Mouse (Mus musculus) lung, embryonic 15.5 days (tissue): ENCODE measurements around the gene Epha8. TPM values are rescaled to one million over a fixed set of nuclear protein-coding genes. Genes with fewer than 3 reads are reported as not detected.

Experiments used
- ATAC-seq: fragments of 200-750 bp; cut with Nextera tagmentation; 2 replicates; pipeline ENCODE4 v1.8.0; 2017; ENCODE audit warnings: moderate number of reproducible peaks, borderline replicate concordance; ENCODE audit not compliant: low FRiP score, low TSS enrichment; ENCODE audit errors: extremely low read depth
- H3K27ac ChIP-seq: fragments of 300-500 bp; sonication (generic); 2 replicates; pipeline ENCODE4 v1.5.1; 2015; ENCODE audit warnings: moderate library complexity, mild to moderate bottlenecking, inconsistent platforms
- H3K27me3 ChIP-seq: fragments of 300-500 bp; sonication (generic); 2 replicates; pipeline ENCODE4 v1.6.1; 2015; ENCODE audit warnings: inconsistent platforms
- H3K36me3 ChIP-seq: fragments of 300-500 bp; sonication (generic); 2 replicates; pipeline ENCODE4 v1.6.1; 2015; ENCODE audit warnings: inconsistent platforms
- H3K4me1 ChIP-seq: fragments of 300-500 bp; sonication (generic); 2 replicates; pipeline ENCODE4 v1.6.1; 2015; ENCODE audit warnings: inconsistent platforms
- H3K4me2 ChIP-seq: fragments of 300-500 bp; sonication (generic); 2 replicates; pipeline ENCODE4 v1.6.1; 2015; ENCODE audit warnings: inconsistent platforms, mild to moderate bottlenecking, moderate library complexity
- H3K4me3 ChIP-seq: fragments of 300-500 bp; sonication (generic); 2 replicates; pipeline ENCODE4 v1.5.1; 2015; ENCODE audit warnings: mild to moderate bottlenecking, inconsistent platforms
- H3K9ac ChIP-seq: fragments of 300-500 bp; sonication (generic); 2 replicates; pipeline ENCODE4 v1.6.1; 2015; ENCODE audit warnings: inconsistent platforms
- H3K9me3 ChIP-seq: fragments of 300-500 bp; sonication (generic); 2 replicates; pipeline ENCODE4 v1.6.1; 2016; ENCODE audit warnings: inconsistent platforms
- WGBS: fragments of 180-500 bp; shearing (Covaris S2); methylation state at CpG from one replicate; pipeline ENCODE4 v1.1.7; 2015; 5-methylcytosine and 5-hydroxymethylcytosine counted together
- polyA plus RNA-seq: library from polyadenylated mRNA; unstranded; fragments of >200 nt; fragmentation: Nextera tagmentation; extraction: Ambion mirVana; gene quantifications from 2 replicates; pipeline ENCODE4 v1.2.1, GENCODE M21; 2015

The Epha8 gene
- polyA plus RNA-seq, 1 experiment from 2014 or later, result 0.06 TPM

- H3K4me1 ChIP-seq, result peaks cover 17% of the 10 kb centered on the region
- no peak overlapping the region for H3K4me2 ChIP-seq
- H3K4me3 ChIP-seq, result no peak overlapping the region
- H3K36me3 ChIP-seq, result no peaks in the 10 kb centered on the region
- no peak for ATAC-seq
- no peaks in the 10 kb centered on the region for H3K9me3 ChIP-seq
- H3K27me3 ChIP-seq, result peaks cover 82% of the 10 kb centered on the region
- H3K27ac ChIP-seq, result no peak overlapping the region
- 8% methylated on average over 6 of the region's 6 CpGs for WGBS
- no peak overlapping the region for H3K9ac ChIP-seq
Measured at GRCm38 (mm10) chr4:136970939-136971338, 14.3 kb upstream of the Epha8 start.

- Histone ChIP-seq H3K4me3 (no peak overlapping the region), H3K9ac (no peak overlapping the region), H3K4me1 (peaks cover 24% of the 10 kb centered on the region), H3K36me3 (no peaks in the 10 kb centered on the region), H3K27me3 (peaks cover 83% of the 10 kb centered on the region), H3K9me3 (no peaks in the 10 kb centered on the region), H3K27ac (no peak overlapping the region), H3K4me2 (no peak overlapping the region)
- peak; percentile 66; the same call in 1 of the 2 replicates for ATAC-seq
- 15% methylated on average over 16 of the region's 16 CpGs for WGBS
Measured at GRCm38 (mm10) chr4:136969503-136970276, 13.1 kb upstream of the Epha8 start.

- no peaks in the 10 kb centered on the region for H3K9me3 ChIP-seq
- H3K4me1 ChIP-seq, result peaks cover 27% of the 10 kb centered on the region
- H3K27me3 ChIP-seq, result peaks cover 87% of the 10 kb centered on the region
- H3K36me3 ChIP-seq, result no peaks in the 10 kb centered on the region
- WGBS, result 36% methylated on average over 8 of the region's 8 CpGs
- no peak overlapping the region for H3K4me2 ChIP-seq
- no peak overlapping the region for H3K9ac ChIP-seq
- no peak for ATAC-seq
- no peak overlapping the region for H3K27ac ChIP-seq
- no peak overlapping the region for H3K4me3 ChIP-seq
Measured at GRCm38 (mm10) chr4:136969096-136969495, 12.5 kb upstream of the Epha8 start.

GRCm38 (mm10) chr4:136967511-136967910 is 10.9 kb upstream of the Epha8 start:
- Histone ChIP-seq H3K36me3 (no peaks in the 10 kb centered on the region), H3K4me1 (peaks cover 27% of the 10 kb centered on the region), H3K9ac (no peak overlapping the region), H3K9me3 (no peaks in the 10 kb centered on the region), H3K27ac (no peak overlapping the region), H3K4me2 (no peak overlapping the region), H3K27me3 (peaks cover 93% of the 10 kb centered on the region), H3K4me3 (no peak overlapping the region)
- 19% methylated on average over 9 of the region's 9 CpGs for WGBS
- no peak for ATAC-seq

GRCm38 (mm10) chr4:136966493-136967390 is 10.1 kb upstream of the Epha8 start:
- Histone ChIP-seq H3K9ac (no peak overlapping the region), H3K4me3 (no peak overlapping the region), H3K27ac (no peak overlapping the region), H3K4me1 (peaks cover 31% of the 10 kb centered on the region), H3K9me3 (no peaks in the 10 kb centered on the region), H3K4me2 (no peak overlapping the region), H3K36me3 (no peaks in the 10 kb centered on the region), H3K27me3 (peaks cover 85% of the 10 kb centered on the region)
- no peak for ATAC-seq
- 19% methylated on average over 16 of the region's 16 CpGs for WGBS

GRCm38 (mm10) chr4:136964990-136965421 is 8.4 kb upstream of the Epha8 start:
- peaks cover 84% of the 10 kb centered on the region for H3K27me3 ChIP-seq
- H3K36me3 ChIP-seq, result no peaks in the 10 kb centered on the region
- no peak overlapping the region for H3K27ac ChIP-seq
- no peak overlapping the region for H3K4me2 ChIP-seq
- WGBS, result 23% methylated on average over 15 of the region's 15 CpGs
- peaks cover 44% of the 10 kb centered on the region for H3K4me1 ChIP-seq
- ATAC-seq, result no peak
- no peaks in the 10 kb centered on the region for H3K9me3 ChIP-seq
- no peak overlapping the region for H3K9ac ChIP-seq
- no peak overlapping the region for H3K4me3 ChIP-seq

GRCm38 (mm10) chr4:136962447-136962846 is 5.8 kb upstream of the Epha8 start:
- peaks cover 38% of the 10 kb centered on the region for H3K4me1 ChIP-seq
- no peak overlapping the region for H3K27ac ChIP-seq
- no peaks in the 10 kb centered on the region for H3K9me3 ChIP-seq
- no peak overlapping the region for H3K9ac ChIP-seq
- no peaks in the 10 kb centered on the region for H3K36me3 ChIP-seq
- H3K27me3 ChIP-seq, result peaks cover 82% of the 10 kb centered on the region
- no peak overlapping the region for H3K4me2 ChIP-seq
- H3K4me3 ChIP-seq, result no peak overlapping the region
- 40% methylated on average over 4 of the region's 4 CpGs for WGBS
- no peak; the same call in 1 of the 2 replicates for ATAC-seq

- no peak overlapping the region for H3K4me3 ChIP-seq
- H3K27me3 ChIP-seq, result peaks cover 82% of the 10 kb centered on the region
- no peak overlapping the region for H3K9ac ChIP-seq
- H3K36me3 ChIP-seq, result no peaks in the 10 kb centered on the region
- no peak overlapping the region for H3K4me2 ChIP-seq
- peak; percentile 61 for ATAC-seq
- H3K9me3 ChIP-seq, result no peaks in the 10 kb centered on the region
- H3K4me1 ChIP-seq, result peaks cover 39% of the 10 kb centered on the region
- 22% methylated on average over 4 of the region's 4 CpGs for WGBS
- no peak overlapping the region for H3K27ac ChIP-seq
Measured at GRCm38 (mm10) chr4:136961642-136962285, 5.1 kb upstream of the Epha8 start.

GRCm38 (mm10) chr4:136960581-136960980 is 4.0 kb upstream of the Epha8 start:
- Histone ChIP-seq H3K4me3 (no peak overlapping the region), H3K4me2 (no peak overlapping the region)
- 31% methylated on average over 9 of the region's 9 CpGs for WGBS

GRCm38 (mm10) chr4:136960068-136960467 is 3.5 kb upstream of the Epha8 start:
- Histone ChIP-seq H3K4me2 (no peak overlapping the region), H3K27ac (no peak overlapping the region), H3K9ac (no peak overlapping the region), H3K36me3 (no peaks in the 10 kb centered on the region), H3K4me1 (peaks cover 36% of the 10 kb centered on the region), H3K4me3 (no peak overlapping the region), H3K27me3 (peaks cover 82% of the 10 kb centered on the region), H3K9me3 (no peaks in the 10 kb centered on the region)
- WGBS, result 18% methylated on average over 3 of the region's 3 CpGs
- no peak for ATAC-seq

More at GRCm38 (mm10) chr4:136960581-136960980, 4.0 kb upstream of the Epha8 start:
- Histone ChIP-seq H3K9me3 (no peaks in the 10 kb centered on the region), H3K27me3 (peaks cover 82% of the 10 kb centered on the region), H3K27ac (no peak overlapping the region), H3K36me3 (no peaks in the 10 kb centered on the region), H3K9ac (no peak overlapping the region), H3K4me1 (peaks cover 39% of the 10 kb centered on the region)
- ATAC-seq, result peak; percentile 30

GRCm38 (mm10) chr4:136954562-136954961 is 2.1 kb downstream of the Epha8 start:
- H3K9me3 ChIP-seq, result no peaks in the 10 kb centered on the region
- no peak overlapping the region for H3K4me2 ChIP-seq
- no peaks in the 10 kb centered on the region for H3K36me3 ChIP-seq
- peaks cover 98% of the 10 kb centered on the region for H3K27me3 ChIP-seq
- WGBS, result 54% methylated on average over 6 of the region's 6 CpGs
- no peak for ATAC-seq
- H3K4me1 ChIP-seq, result peaks cover 18% of the 10 kb centered on the region; the same call in 1 of the 2 replicates
- no peak overlapping the region for H3K27ac ChIP-seq
- no peak overlapping the region for H3K9ac ChIP-seq
- no peak overlapping the region for H3K4me3 ChIP-seq
